Mouse (Mus musculus) embryonic facial prominence, embryonic 15.5 days (tissue): ENCODE measurements around the gene Olfr1383. TPM values are rescaled to one million over a fixed set of nuclear protein-coding genes. Genes with fewer than 3 reads are reported as not detected.

Experiments
- polyA plus RNA-seq: library from polyadenylated mRNA; unstranded; fragments of >200 nt; fragmentation: Nextera tagmentation; extraction: Ambion mirVana; gene quantifications from 2 replicates; pipeline ENCODE4 v1.2.1, GENCODE M21; 2015

Olfr1383 gene
- polyA plus RNA-seq, 1 experiment from 2014 or later = 0.12 TPM

Other genes with a start within 250 kb of the Olfr1383 start
- gene Olfr1393, start 241.3 kb upstream of the Olfr1383 start, polyA plus RNA-seq = 0.11 TPM in 1 of 2 replicates, not detected in the other
- not detected in 2 replicates for gene Olfr1392, start 234.4 kb upstream of the Olfr1383 start, polyA plus RNA-seq
- gene Olfr10, start 214.9 kb upstream of the Olfr1383 start, polyA plus RNA-seq = not detected in 2 replicates
- 0.08 TPM in 1 of 2 replicates, not detected in the other for gene Olfr1391, start 196.9 kb upstream of the Olfr1383 start, polyA plus RNA-seq
- gene Olfr1390, start 184.5 kb upstream of the Olfr1383 start, polyA plus RNA-seq = not detected in 2 replicates
- gene Olfr1389, start 96.6 kb upstream of the Olfr1383 start, polyA plus RNA-seq = 0.05 TPM in 1 of 2 replicates, not detected in the other
- 0.12 TPM in 2 replicates for gene Olfr1388, start 83.0 kb upstream of the Olfr1383 start, polyA plus RNA-seq
- gene Olfr1387, start 64.3 kb upstream of the Olfr1383 start, polyA plus RNA-seq = 0.23 TPM in 1 of 2 replicates, not detected in the other
- gene Olfr1386, start 54.6 kb upstream of the Olfr1383 start, polyA plus RNA-seq = 0.19 TPM in 1 of 2 replicates, not detected in the other
- gene Olfr1385, start 30.6 kb upstream of the Olfr1383 start, polyA plus RNA-seq = not detected in 2 replicates
- not detected in 2 replicates for gene Olfr1384, start 12.9 kb upstream of the Olfr1383 start, polyA plus RNA-seq
- not detected in 2 replicates for gene Olfr1382, start 8.6 kb downstream of the Olfr1383 start, polyA plus RNA-seq
- gene Olfr1381, start 23.8 kb downstream of the Olfr1383 start, polyA plus RNA-seq = not detected in 2 replicates
- 0.11 TPM in 1 of 2 replicates, not detected in the other for gene Olfr1380, start 37.2 kb downstream of the Olfr1383 start, polyA plus RNA-seq
- gene Flt4, start 89.6 kb downstream of the Olfr1383 start, polyA plus RNA-seq = 5.5 and 5.9 TPM in 2 replicates
- not detected in 2 replicates for gene Scgb3a1, start 144.0 kb downstream of the Olfr1383 start, polyA plus RNA-seq
- 54.8 TPM in 2 replicates for gene Cnot6, start 193.1 kb downstream of the Olfr1383 start, polyA plus RNA-seq